28 mouse cellular contexts compared by ENCODE assay signal in the genomic region with DNA sequence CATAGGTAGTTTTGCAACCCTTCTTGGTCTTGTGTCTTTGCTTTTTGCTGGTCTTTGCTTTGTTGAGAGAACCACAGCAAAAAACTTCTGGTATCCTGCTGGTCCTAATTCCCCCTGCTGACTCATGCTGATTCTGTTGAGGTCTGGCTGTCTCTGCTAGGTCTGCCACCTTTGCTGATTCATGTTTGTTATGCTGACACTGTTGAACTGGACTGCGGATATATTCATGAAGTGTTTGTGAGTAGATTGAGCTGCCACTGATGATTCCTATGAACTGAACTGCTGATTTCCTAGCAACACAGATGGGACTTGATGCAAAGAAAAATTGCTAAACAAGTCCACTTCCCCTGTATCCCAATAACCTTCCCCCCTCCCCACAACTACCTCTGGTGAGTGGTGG.
DNase-seq lines count a peak whose midpoint lies in the region; ATAC-seq and TF ChIP-seq lines count a peak whose summit lies in the region.
"Had no signal": no experiment of that assay in that cellular context is flagged by ENCODE, and none has a peak within 500 bp of the region (broad histone marks: within the 10 kb centered on the region; RNA-seq: fewer than 3 reads in every experiment).

No protein-coding gene starts in this region.

- no peaks in the 10 kb centered on the region for H3K4me1 ChIP-seq in lung, embryonic 15.5 days
- H3K4me1 ChIP-seq in lung, adult 2 months (ENCODE audit: control insufficient read depth, insufficient read depth, low read length): no peaks in the 10 kb centered on the region
- H3K4me1 ChIP-seq in limb, embryonic 10.5 days: no peaks in the 10 kb centered on the region
- H3K4me1 ChIP-seq: embryonic facial prominence, embryonic 10.5 days; embryonic facial prominence, embryonic 13.5 days; forebrain, embryonic 12.5 days; forebrain, embryonic 15.5 days; heart, embryonic 12.5 days; heart, embryonic 15.5 days had no signal

- no peak overlapping the region for H3K9ac ChIP-seq in lung, embryonic 15.5 days
- H3K9ac ChIP-seq: embryonic facial prominence, embryonic 13.5 days; forebrain, embryonic 12.5 days; forebrain, embryonic 15.5 days; heart, embryonic 12.5 days; heart, embryonic 15.5 days; hindbrain, embryonic 14.5 days had no signal

- peak; percentile 52; the same call in 1 of the 2 replicates for ATAC-seq in lung, embryonic 15.5 days (ENCODE audit: borderline replicate concordance, extremely low read depth, low FRiP score, low TSS enrichment)
- ATAC-seq: activated CD4-positive, CD25-positive, alpha-beta regulatory T cell, adult 4 months; CD4-positive, CD25-positive, alpha-beta regulatory T cell, adult 4 months; forebrain, embryonic 15.5 days; hindbrain, postnatal 0 days had no signal

- TF ChIP-seq POLR2A in lung, adult 2 months (IDR thresholded peaks at IDR 0.05; ENCODE audit: borderline replicate concordance, extremely low read depth, low read depth, low read length): no peak

- H3K27me3 ChIP-seq in lung, embryonic 15.5 days: no peaks in the 10 kb centered on the region
- no peaks in the 10 kb centered on the region for H3K27me3 ChIP-seq in limb, embryonic 10.5 days (ENCODE audit: low read depth, poor library complexity, severe bottlenecking)
- H3K27me3 ChIP-seq: embryonic facial prominence, embryonic 13.5 days; forebrain, embryonic 12.5 days; forebrain, embryonic 15.5 days; heart, embryonic 12.5 days; heart, embryonic 15.5 days had no signal

- no peak for DNase-seq in lung, adult 18-20 months
- DNase-seq in lung, postnatal 10 days: peak; percentile 6
- DNase-seq in lung, adult 2 months: no peak
- DNase-seq in lung, postnatal 36 days: peak; percentile 5
- no peak for DNase-seq in limb, embryonic 10.5 days (ENCODE audit: low spot score)
- DNase-seq: adrenal gland, adult 8-10 months; adrenal gland, postnatal 25 days; cerebellum, adult 11-12 months; cerebellum, adult 8-10 months; cerebellum, postnatal 10 days; cerebellum, postnatal 36 days; embryo, embryonic 11 days; gastrocnemius, postnatal 25 days; heart, adult 18-20 months; heart, postnatal 10 days; heart, postnatal 36 days had no signal

- no peak overlapping the region for H3K4me2 ChIP-seq in lung, embryonic 15.5 days
- H3K4me2 ChIP-seq: embryonic facial prominence, embryonic 13.5 days; forebrain, embryonic 12.5 days; forebrain, embryonic 15.5 days; heart, embryonic 12.5 days; heart, embryonic 15.5 days; hindbrain, embryonic 14.5 days had no signal

- no peaks in the 10 kb centered on the region for H3K36me3 ChIP-seq in lung, embryonic 15.5 days
- no peaks in the 10 kb centered on the region for H3K36me3 ChIP-seq in limb, embryonic 10.5 days
- H3K36me3 ChIP-seq: embryonic facial prominence, embryonic 10.5 days; embryonic facial prominence, embryonic 13.5 days; forebrain, embryonic 12.5 days; forebrain, embryonic 15.5 days; heart, embryonic 12.5 days; heart, embryonic 15.5 days had no signal

- H3K9me3 ChIP-seq in lung, embryonic 15.5 days: no peaks in the 10 kb centered on the region
- H3K9me3 ChIP-seq in limb, embryonic 10.5 days (replicated peaks): no peaks in the 10 kb centered on the region
- H3K9me3 ChIP-seq: embryonic facial prominence, embryonic 10.5 days; embryonic facial prominence, embryonic 13.5 days; forebrain, embryonic 12.5 days; forebrain, embryonic 15.5 days; heart, embryonic 12.5 days; heart, embryonic 15.5 days had no signal

- 58% methylated on average over 1 of the region's 1 CpGs for WGBS in lung, embryonic 15.5 days
- 57% methylated on average over 1 of the region's 1 CpGs for WGBS in lung, adult 2 months
- 97% methylated on average over 1 of the region's 1 CpGs for WGBS in limb, embryonic 10.5 days

- TF ChIP-seq CTCF in lung, adult 2 months (IDR thresholded peaks at IDR 0.05; ENCODE audit: insufficient read depth, low read length): no peak

- H3K27ac ChIP-seq in lung, embryonic 15.5 days: no peak overlapping the region
- no peak overlapping the region for H3K27ac ChIP-seq in limb, embryonic 10.5 days
- H3K27ac ChIP-seq: embryonic facial prominence, embryonic 10.5 days; embryonic facial prominence, embryonic 13.5 days; forebrain, embryonic 12.5 days; forebrain, embryonic 15.5 days; heart, embryonic 15.5 days; hindbrain, embryonic 14.5 days; hindbrain, postnatal 0 days had no signal

- no peak overlapping the region for H3K4me3 ChIP-seq in lung, embryonic 15.5 days
- no peak overlapping the region for H3K4me3 ChIP-seq in lung, adult 2 months (replicated peaks; ENCODE audit: extremely low read depth, low read depth, low read length)
- no peak overlapping the region for H3K4me3 ChIP-seq in limb, embryonic 10.5 days
- H3K4me3 ChIP-seq: embryonic facial prominence, embryonic 10.5 days; embryonic facial prominence, embryonic 13.5 days; erythroblast, embryonic 14.5 days; forebrain, embryonic 12.5 days; forebrain, embryonic 15.5 days; heart, embryonic 12.5 days; heart, embryonic 15.5 days had no signal

Comparison
In these comparisons a context has a peak if more than half of its experiments do, and no peak if none do; other contexts are left out.
1. DNase-seq: peak in lung, postnatal 10 days (single experiment) and lung, postnatal 36 days (single experiment); none in lung, adult 18-20 months (0 of 2), lung, adult 2 months (single experiment) and limb, embryonic 10.5 days (single experiment).